Mouse (Mus musculus): ENCODE results near the gene Gli2.

- TF ChIP-seq CTCF (IDR thresholded peaks at IDR 0.05; ENCODE audit: insufficient read depth, low read depth, low read length) (no peak), POLR2A (IDR thresholded peaks at IDR 0.05; ENCODE audit: insufficient read depth, low read depth, low read length) (no peak)
Observed at GRCm38 (mm10) chr1:119035301-119035700, 18.1 kb downstream of the Gli2 start.

All from olfactory bulb, adult 2 months (tissue).